Mouse (Mus musculus) colon, adult 2 months (tissue): ENCODE results near the gene Wbp2. TPM values are rescaled to one million over a fixed set of nuclear protein-coding genes. Genes with fewer than 3 reads are reported as not detected.

Experiments used
- polyA plus RNA-seq: library from polyadenylated mRNA; depleted of rRNA; stranded (reverse); fragments of >200 nt; gene quantifications from 2 replicates; pipeline ENCODE4 v1.2.3, GENCODE M21; 2012; rRNA removed

The Wbp2 gene
- 158 and 189 TPM in 2 replicates for polyA plus RNA-seq

DNA sequence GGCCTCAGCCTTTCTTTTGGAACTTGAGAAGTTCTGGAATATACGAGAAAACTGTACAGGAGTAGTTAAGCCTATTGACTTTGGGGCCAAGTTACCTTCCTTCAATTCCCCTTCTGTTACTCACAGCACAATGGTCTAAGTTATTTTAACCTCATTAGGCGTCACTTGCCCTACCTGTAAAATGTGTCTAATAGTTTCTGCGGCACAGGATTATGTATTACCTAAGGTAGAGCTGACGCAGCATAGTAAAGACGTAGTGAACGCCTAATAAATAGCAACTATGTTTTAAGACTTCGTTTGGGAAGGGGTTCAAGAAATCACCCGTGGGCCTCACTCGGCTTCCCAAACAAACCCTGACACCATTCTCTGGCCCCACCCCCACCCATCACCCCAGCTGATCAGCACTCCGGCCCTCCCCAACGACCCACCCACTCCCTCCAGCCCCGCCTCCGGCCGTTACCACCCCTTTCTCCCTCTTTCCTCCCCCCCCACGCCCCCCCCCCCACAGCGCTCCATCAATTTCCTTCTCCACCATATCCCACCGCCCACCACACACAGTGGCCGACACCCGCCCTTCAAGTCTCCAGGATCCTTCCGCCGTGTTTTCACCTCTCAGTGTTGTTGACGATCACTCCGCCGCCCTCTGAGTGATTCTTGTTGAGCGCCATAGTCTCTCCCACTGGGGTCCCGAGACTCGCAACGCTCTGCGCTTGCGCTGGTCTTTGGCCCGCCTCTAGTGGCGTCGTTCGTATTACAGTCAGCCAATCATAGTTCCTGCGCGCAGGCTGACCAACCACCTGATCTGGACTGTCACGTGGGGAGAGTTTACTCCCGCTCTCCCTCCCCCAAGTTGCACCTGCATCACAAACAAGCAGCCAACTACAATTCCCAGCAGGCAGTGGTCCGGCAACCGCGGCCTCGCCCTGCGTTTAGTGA, at the start of gene Wbp2:
Gene Wbp2 (minus strand): TSS at position 738 of the 936 bp plus-strand sequence.

GRCm38 (mm10) chr11:116130488-116131205, 43.9 kb upstream of the Wbp2 start, which contains the start of gene Trim65:
Gene Trim65, minus strand, starts transcription at chr11:116131128.

DNA sequence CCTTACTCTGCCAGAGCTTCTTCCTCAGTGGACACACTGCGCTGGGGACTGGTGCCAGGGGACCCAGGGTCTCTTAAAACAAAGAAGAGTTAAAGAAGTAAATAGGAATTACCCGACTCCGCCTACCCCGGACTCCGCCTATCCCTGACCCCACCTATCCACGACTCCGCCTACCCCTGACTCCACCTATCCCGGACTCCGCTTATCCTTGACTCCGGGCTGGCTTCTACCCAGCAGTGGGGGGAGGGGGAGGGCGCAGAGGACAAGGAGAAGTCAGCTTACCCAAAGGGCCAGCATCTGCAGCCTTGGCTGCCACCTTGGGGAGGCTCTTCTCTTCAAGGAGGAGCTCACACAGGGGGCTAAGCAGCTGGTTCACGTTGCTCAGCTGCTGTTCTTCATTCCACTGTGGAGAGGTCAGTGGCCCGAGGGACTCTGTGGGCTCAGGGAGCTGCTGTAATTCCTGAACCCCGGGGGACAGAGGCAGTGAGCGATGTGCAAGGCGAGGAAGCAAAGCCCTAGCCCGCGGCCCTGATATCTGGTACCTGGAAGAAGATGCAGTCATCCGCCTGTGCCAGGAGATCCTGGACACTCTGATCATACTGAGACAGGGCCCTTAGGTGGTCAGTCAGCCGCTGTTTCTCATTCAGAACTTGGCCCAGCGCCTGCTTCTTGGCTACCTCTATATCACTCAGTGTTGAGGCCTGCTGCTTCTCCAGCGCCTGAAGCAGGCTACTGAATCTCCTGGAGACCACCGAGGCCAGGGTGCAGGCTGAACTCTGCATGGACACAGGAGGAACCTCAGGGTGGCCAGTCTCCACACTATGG, 40.6 kb upstream of the Wbp2 start, which contains the start of gene Trim47:
Gene Trim47 (minus strand): TSS at position 55 of the 825 bp plus-strand sequence.

GRCm38 (mm10) chr11:116077446-116078204, 9.2 kb downstream of the Wbp2 start, which contains the start of gene Unc13d:
Gene Unc13d, minus strand, starts transcription at chr11:116077961.

GRCm38 (mm10) chr11:116030088-116030897, 56.5 kb downstream of the Wbp2 start, which contains the start of gene Unk:
Gene Unk, plus strand, starts transcription at chr11:116030322.

Other genes with a start within 250 kb of the Wbp2 start
- gene Myo15b, start 228.6 kb downstream of the Wbp2 start, polyA plus RNA-seq = 926 and 1,010 TPM in 2 replicates
- 6.9 and 11.9 TPM in 2 replicates for gene Smim5, start 187.0 kb downstream of the Wbp2 start, polyA plus RNA-seq
- 41.7 and 44.8 TPM in 2 replicates for gene Smim6, start 175.0 kb downstream of the Wbp2 start, polyA plus RNA-seq
- 22.2 and 24.5 TPM in 2 replicates for gene Sap30bp, start 153.7 kb downstream of the Wbp2 start, polyA plus RNA-seq
- gene Recql5, start 153.5 kb downstream of the Wbp2 start, polyA plus RNA-seq = 13.6 and 14.4 TPM in 2 replicates
- 98.9 and 117 TPM in 2 replicates for gene Itgb4, start 112.3 kb downstream of the Wbp2 start, polyA plus RNA-seq
- gene Galk1, start 74.3 kb downstream of the Wbp2 start, polyA plus RNA-seq = 43.0 and 47.7 TPM in 2 replicates
- 237 and 327 TPM in 2 replicates for gene H3f3b, start 59.0 kb downstream of the Wbp2 start, polyA plus RNA-seq
- gene Unk, start 56.7 kb downstream of the Wbp2 start, polyA plus RNA-seq = 27.9 and 33.1 TPM in 2 replicates
- 11.2 and 12.9 TPM in 2 replicates for gene Unc13d, start 9.0 kb downstream of the Wbp2 start, polyA plus RNA-seq
- 48.3 and 54.4 TPM in 2 replicates for gene Trim47, start 40.2 kb upstream of the Wbp2 start, polyA plus RNA-seq
- gene Trim65, start 44.1 kb upstream of the Wbp2 start, polyA plus RNA-seq = 14.0 and 14.8 TPM in 2 replicates
- 51.1 and 52.2 TPM in 2 replicates for gene Mrpl38, start 51.9 kb upstream of the Wbp2 start, polyA plus RNA-seq
- gene Fbf1, start 81.2 kb upstream of the Wbp2 start, polyA plus RNA-seq = 12.7 and 13.8 TPM in 2 replicates
- gene Ten1, start 111.9 kb upstream of the Wbp2 start, polyA plus RNA-seq = 38.5 and 41.2 TPM in 2 replicates
- gene Acox1, start 112.0 kb upstream of the Wbp2 start, polyA plus RNA-seq = 78.2 and 84.8 TPM in 2 replicates
- gene Evpl, start 151.1 kb upstream of the Wbp2 start, polyA plus RNA-seq = 13.5 and 16.2 TPM in 2 replicates
- 35.2 and 35.5 TPM in 2 replicates for gene Srp68, start 187.2 kb upstream of the Wbp2 start, polyA plus RNA-seq
- 6.3 and 13.7 TPM in 2 replicates for gene Galr2, start 193.9 kb upstream of the Wbp2 start, polyA plus RNA-seq
- gene Exoc7, start 220.2 kb upstream of the Wbp2 start, polyA plus RNA-seq = 28.0 and 29.4 TPM in 2 replicates
- 0.79 and 1.2 TPM in 2 replicates for gene Foxj1, start 248.4 kb upstream of the Wbp2 start, polyA plus RNA-seq